Mouse (Mus musculus): Measurements from ENCODE around the gene Rubcn. TPM values are rescaled to one million over a fixed set of nuclear protein-coding genes. Genes with fewer than 3 reads are reported as not detected.

The Rubcn gene
- polyA plus RNA-seq, 1 experiment = 77.3 TPM

DNA sequence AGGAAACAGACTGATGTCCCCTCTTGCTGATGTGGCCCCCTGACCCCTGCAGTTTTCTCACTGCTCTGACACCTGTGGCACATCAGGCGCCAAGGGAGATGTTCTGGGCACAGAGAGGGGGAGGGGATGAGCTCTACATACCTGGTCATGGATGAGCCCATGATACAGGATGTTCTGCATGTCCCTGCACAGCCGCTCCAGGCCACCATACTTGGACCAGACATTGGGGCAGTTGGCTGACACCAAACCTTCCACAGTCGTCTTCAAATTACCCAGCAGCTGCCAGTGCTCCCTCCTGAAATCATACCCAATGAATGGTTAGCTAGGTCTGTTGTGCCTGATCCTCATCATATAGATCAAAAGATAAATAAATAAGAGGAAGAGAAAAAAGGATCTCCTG lies 20.8 kb downstream of the Rubcn start:
- TF ChIP-seq POLR2A (IDR thresholded peaks at IDR 0.05; ENCODE audit: control insufficient read depth, low read depth, low read length) (no peak), CTCF (IDR thresholded peaks at IDR 0.05; ENCODE audit: control insufficient read depth, insufficient read depth, insufficient replicate concordance, low read depth, low read length) (no peak)
- Histone ChIP-seq H3K4me1 (ENCODE audit: control insufficient read depth, insufficient read depth, low read length) (peaks cover 5% of the 10 kb centered on the region), H3K27ac (ENCODE audit: control insufficient read depth, insufficient read depth, low read depth, low read length) (no peak overlapping the region), H3K27me3 (ENCODE audit: control insufficient read depth, insufficient read depth, low read length) (no peaks in the 10 kb centered on the region), H3K36me3 (ENCODE audit: control insufficient read depth, insufficient read depth, low read length) (no peaks in the 10 kb centered on the region; the same call in 1 of the 2 replicates), H3K4me3 (ENCODE audit: control insufficient read depth, low read depth, low read length) (no peak overlapping the region)

DNA sequence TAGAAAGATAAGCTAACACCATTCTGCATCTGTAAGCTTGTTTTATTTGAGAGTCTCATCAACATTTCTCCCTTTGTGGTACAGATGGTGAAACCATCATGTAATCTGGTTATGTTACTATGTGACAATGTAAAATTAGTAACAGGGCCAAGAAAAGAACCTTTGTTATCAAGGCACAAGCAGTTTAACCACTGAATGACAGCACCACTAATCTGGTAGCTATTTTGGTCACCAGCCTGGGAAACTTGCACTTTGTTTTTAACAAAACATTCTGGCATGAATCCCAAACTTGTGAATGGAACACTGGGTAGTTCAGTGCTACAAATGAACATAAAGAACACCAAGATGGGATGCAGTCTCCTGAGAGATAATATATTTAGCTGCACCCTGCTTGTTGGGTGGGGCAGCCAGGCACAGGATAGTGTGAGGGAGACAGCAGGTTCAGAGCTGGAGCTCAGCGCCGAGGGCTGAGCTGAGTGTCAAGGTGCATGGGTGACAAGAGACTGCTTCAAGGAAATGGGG lies 23.5 kb downstream of the Rubcn start:
- H3K4me1 ChIP-seq (ENCODE audit: control insufficient read depth, insufficient read depth, low read length) = peaks cover 5% of the 10 kb centered on the region
- TF ChIP-seq POLR2A (IDR thresholded peaks at IDR 0.05; ENCODE audit: control insufficient read depth, low read depth, low read length) (no peak), CTCF (IDR thresholded peaks at IDR 0.05; ENCODE audit: control insufficient read depth, insufficient read depth, insufficient replicate concordance, low read depth, low read length) (no peak)
- no peak overlapping the region for H3K4me3 ChIP-seq (ENCODE audit: control insufficient read depth, low read depth, low read length)
- H3K27ac ChIP-seq (ENCODE audit: control insufficient read depth, insufficient read depth, low read depth, low read length) = no peak overlapping the region; the same call in 1 of the 2 replicates
- H3K27me3 ChIP-seq (ENCODE audit: control insufficient read depth, insufficient read depth, low read length) = no peaks in the 10 kb centered on the region
- no peaks in the 10 kb centered on the region; the same call in 1 of the 2 replicates for H3K36me3 ChIP-seq (ENCODE audit: control insufficient read depth, insufficient read depth, low read length)

DNA sequence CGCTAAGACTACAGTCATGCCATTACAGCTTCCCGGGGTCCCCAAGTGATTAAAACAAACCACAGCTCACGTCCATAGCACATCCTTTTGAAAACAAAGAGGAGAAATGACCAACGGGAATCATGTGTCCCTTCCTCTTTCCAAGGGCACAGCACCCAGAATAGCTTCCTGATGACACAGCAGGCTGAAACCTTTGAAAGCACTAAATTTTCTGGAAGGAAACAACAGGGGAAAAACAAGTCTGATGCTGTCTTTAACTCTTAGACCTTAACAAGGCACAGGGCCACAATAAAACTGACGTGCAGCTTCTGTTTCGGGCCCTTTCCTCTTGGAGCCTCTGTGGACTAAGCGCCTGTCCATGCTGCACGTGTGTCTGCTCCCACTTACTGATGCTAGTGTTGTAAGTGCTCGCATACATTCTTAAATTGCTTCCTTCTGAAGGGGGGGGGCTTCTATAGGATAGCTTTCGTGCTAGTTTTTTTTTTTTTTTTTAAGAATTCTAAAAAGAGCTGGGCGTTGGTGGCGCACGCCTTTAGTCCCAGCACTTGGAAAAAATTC lies 24.0 kb downstream of the Rubcn start:
- peaks cover 2% of the 10 kb centered on the region; the same call in 1 of the 2 replicates for H3K4me1 ChIP-seq (ENCODE audit: control insufficient read depth, insufficient read depth, low read length)
- no peaks in the 10 kb centered on the region; the same call in 1 of the 2 replicates for H3K36me3 ChIP-seq (ENCODE audit: control insufficient read depth, insufficient read depth, low read length)
- H3K27me3 ChIP-seq (ENCODE audit: control insufficient read depth, insufficient read depth, low read length) = no peaks in the 10 kb centered on the region
- no peak overlapping the region for H3K4me3 ChIP-seq (ENCODE audit: control insufficient read depth, low read depth, low read length)
- H3K27ac ChIP-seq (ENCODE audit: control insufficient read depth, insufficient read depth, low read depth, low read length) = no peak overlapping the region; the same call in 1 of the 2 replicates
- no peak for TF ChIP-seq CTCF (IDR thresholded peaks at IDR 0.05; ENCODE audit: control insufficient read depth, insufficient read depth, insufficient replicate concordance, low read depth, low read length)
- TF ChIP-seq POLR2A (IDR thresholded peaks at IDR 0.05; ENCODE audit: control insufficient read depth, low read depth, low read length) = no peak

DNA sequence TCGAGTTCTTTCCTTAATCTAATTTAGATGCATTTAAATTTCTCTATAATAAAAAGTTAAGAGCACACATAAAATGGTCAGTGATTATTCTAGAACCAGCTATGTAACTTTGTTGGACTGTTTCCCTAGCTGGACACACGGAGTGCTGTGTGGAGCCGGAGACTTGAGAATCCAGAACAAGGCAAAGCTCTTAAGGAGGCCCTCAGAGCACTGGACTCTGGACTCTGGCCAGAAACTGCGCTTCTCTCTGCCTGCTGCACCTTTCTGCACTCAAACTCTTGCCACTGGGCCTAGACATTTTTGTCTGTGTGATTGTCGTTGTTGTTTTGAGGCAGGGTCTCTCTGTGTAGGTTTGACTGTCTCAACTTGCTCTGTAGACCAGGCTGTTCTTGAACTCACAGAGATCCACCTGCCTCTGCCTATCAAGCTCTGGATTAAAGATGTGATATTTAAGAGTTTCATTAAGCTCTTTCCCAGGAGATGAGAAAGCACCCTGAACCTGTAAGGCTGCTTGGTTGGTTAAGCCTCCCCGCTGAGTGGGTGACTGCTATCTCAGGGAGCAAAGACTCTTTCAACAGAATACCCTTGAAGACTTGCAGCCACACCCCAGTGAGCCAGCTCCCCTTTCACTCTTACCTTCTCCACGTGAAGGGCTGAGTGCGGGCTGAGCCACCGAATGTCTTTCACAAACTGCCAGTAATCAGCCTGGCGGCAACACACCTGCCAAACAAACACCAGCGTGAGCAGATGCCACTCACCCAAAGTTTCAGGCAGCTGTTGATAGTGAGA lies 28.3 kb downstream of the Rubcn start:
- H3K27ac ChIP-seq (ENCODE audit: control insufficient read depth, insufficient read depth, low read depth, low read length) = no peak overlapping the region
- no peaks in the 10 kb centered on the region; the same call in 1 of the 2 replicates for H3K4me1 ChIP-seq (ENCODE audit: control insufficient read depth, insufficient read depth, low read length)
- no peak for TF ChIP-seq POLR2A (IDR thresholded peaks at IDR 0.05; ENCODE audit: control insufficient read depth, low read depth, low read length)
- H3K27me3 ChIP-seq (ENCODE audit: control insufficient read depth, insufficient read depth, low read length) = no peaks in the 10 kb centered on the region
- H3K4me3 ChIP-seq (ENCODE audit: control insufficient read depth, low read depth, low read length) = no peak overlapping the region
- H3K36me3 ChIP-seq (ENCODE audit: control insufficient read depth, insufficient read depth, low read length) = peaks cover 1% of the 10 kb centered on the region

DNA sequence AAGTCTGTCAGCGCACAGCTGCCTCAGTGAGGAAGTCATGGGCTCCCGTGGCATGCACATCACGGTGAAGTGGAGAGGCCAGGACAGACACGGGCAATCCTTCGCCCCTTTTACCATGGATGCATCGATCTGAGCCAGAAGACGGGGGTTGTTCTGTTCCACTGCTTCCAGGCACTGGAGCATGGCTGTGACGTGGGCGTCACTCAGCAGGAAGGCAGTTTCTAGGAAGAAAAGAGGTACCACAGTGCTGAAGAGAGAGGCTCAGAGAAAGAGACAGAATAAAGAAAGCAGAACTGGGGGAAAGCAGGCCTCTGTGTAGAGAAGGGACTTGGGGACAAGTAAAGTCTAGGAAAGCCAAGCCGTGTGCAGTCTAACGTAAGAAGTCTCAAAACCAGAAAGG lies 30.5 kb downstream of the Rubcn start:
- peaks cover 1% of the 10 kb centered on the region for H3K36me3 ChIP-seq (ENCODE audit: control insufficient read depth, insufficient read depth, low read length)
- no peak overlapping the region for H3K4me3 ChIP-seq (ENCODE audit: control insufficient read depth, low read depth, low read length)
- TF ChIP-seq CTCF (IDR thresholded peaks at IDR 0.05; ENCODE audit: control insufficient read depth, insufficient read depth, insufficient replicate concordance, low read depth, low read length) = no peak
- no peak for TF ChIP-seq POLR2A (IDR thresholded peaks at IDR 0.05; ENCODE audit: control insufficient read depth, low read depth, low read length)

DNA sequence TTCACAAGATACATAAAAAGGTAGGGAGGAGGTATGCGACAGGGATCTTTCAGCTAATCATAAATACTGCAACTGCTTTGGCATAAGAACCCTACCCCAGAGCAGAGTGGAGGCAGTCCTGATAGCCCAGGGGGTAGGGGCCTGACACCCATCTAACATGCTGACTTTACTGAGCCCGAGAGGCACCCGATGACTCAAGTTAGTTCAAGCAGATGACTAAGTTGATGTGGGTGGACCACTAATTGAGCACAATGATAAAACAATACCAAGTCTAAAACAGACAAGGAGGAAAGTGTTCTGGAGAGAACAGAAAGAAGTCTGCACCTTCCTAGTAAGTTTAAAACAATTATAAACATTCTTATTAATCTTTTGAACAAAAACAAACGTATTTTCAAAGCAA lies 46.1 kb downstream of the Rubcn start:
- H3K27ac ChIP-seq (ENCODE audit: control insufficient read depth, insufficient read depth, low read depth, low read length) = no peak overlapping the region
- peaks cover 3% of the 10 kb centered on the region for H3K36me3 ChIP-seq (ENCODE audit: control insufficient read depth, insufficient read depth, low read length)
- no peak overlapping the region for H3K4me3 ChIP-seq (ENCODE audit: control insufficient read depth, low read depth, low read length)
- peaks cover 5% of the 10 kb centered on the region; the same call in 1 of the 2 replicates for H3K4me1 ChIP-seq (ENCODE audit: control insufficient read depth, insufficient read depth, low read length)
- TF ChIP-seq POLR2A (IDR thresholded peaks at IDR 0.05; ENCODE audit: control insufficient read depth, low read depth, low read length) (no peak), CTCF (IDR thresholded peaks at IDR 0.05; ENCODE audit: control insufficient read depth, insufficient read depth, insufficient replicate concordance, low read depth, low read length) (no peak)
- H3K27me3 ChIP-seq (ENCODE audit: control insufficient read depth, insufficient read depth, low read length) = no peaks in the 10 kb centered on the region

More for the DNA sequence above, 30.5 kb downstream of the Rubcn start:
- no peak overlapping the region for H3K27ac ChIP-seq (ENCODE audit: control insufficient read depth, insufficient read depth, low read depth, low read length)
- H3K27me3 ChIP-seq (ENCODE audit: control insufficient read depth, insufficient read depth, low read length) = no peaks in the 10 kb centered on the region
- H3K4me1 ChIP-seq (ENCODE audit: control insufficient read depth, insufficient read depth, low read length) = no peaks in the 10 kb centered on the region

DNA sequence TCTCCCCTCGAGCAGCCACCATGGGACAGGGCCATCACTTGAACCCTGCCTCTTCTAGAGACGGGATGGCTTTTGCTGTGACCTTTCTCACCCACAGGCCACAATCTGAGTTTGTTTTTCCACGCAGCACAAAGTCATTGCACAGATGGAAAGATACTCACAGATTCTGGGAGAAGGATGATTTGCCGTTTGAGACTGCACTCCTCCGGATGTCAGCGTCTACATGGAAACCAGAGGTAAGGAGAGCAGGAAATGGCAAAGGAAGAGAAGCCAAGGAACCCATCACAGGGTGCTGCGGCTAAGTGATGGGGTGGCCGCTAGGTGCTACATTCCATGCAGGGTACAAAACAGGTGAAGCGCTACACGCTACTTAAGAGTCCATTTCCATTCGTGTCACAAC lies 48.5 kb downstream of the Rubcn start:
- Histone ChIP-seq H3K27me3 (ENCODE audit: control insufficient read depth, insufficient read depth, low read length) (no peaks in the 10 kb centered on the region), H3K27ac (ENCODE audit: control insufficient read depth, insufficient read depth, low read depth, low read length) (no peak overlapping the region), H3K4me1 (ENCODE audit: control insufficient read depth, insufficient read depth, low read length) (peaks cover 5% of the 10 kb centered on the region; the same call in 1 of the 2 replicates), H3K36me3 (ENCODE audit: control insufficient read depth, insufficient read depth, low read length) (peaks cover 3% of the 10 kb centered on the region; the same call in 1 of the 2 replicates), H3K4me3 (ENCODE audit: control insufficient read depth, low read depth, low read length) (no peak overlapping the region)
- no peak for TF ChIP-seq CTCF (IDR thresholded peaks at IDR 0.05; ENCODE audit: control insufficient read depth, insufficient read depth, insufficient replicate concordance, low read depth, low read length)
- TF ChIP-seq POLR2A (IDR thresholded peaks at IDR 0.05; ENCODE audit: control insufficient read depth, low read depth, low read length) = no peak

Data from testis, adult 2 months (tissue).